Mouse (Mus musculus) stomach, postnatal 0 days (tissue): ENCODE data around the gene Deaf1. TPM values are rescaled to one million over a fixed set of nuclear protein-coding genes. Genes with fewer than 3 reads are reported as not detected.

Source experiments
- ATAC-seq: fragments of 200-750 bp; cut with Nextera tagmentation; 2 replicates; pipeline ENCODE4 v1.8.0; 2017; ENCODE audit not compliant: low FRiP score, low TSS enrichment
- DNase-seq: peaks from one replicate; pipeline ENCODE4 v3.0.0-alpha.2; 2016; ENCODE audit warnings: low spot score
- H3K27ac ChIP-seq: fragments of 300-500 bp; sonication (generic); replicated peaks from 2 replicates; pipeline ENCODE4 v1.5.1; 2014; ENCODE audit warnings: mild to moderate bottlenecking, control low read depth
- H3K27me3 ChIP-seq: fragments of 300-500 bp; sonication (generic); 2 replicates; pipeline ENCODE4 v1.6.1; 2014; ENCODE audit warnings: low read length; ENCODE audit not compliant: control insufficient read depth, insufficient read depth
- H3K36me3 ChIP-seq: fragments of 300-500 bp; sonication (generic); 2 replicates; pipeline ENCODE4 v1.6.1; 2014; ENCODE audit warnings: low read length, mixed read lengths; ENCODE audit not compliant: control insufficient read depth, insufficient read depth
- H3K4me1 ChIP-seq: fragments of 300-500 bp; sonication (generic); replicated peaks from 2 replicates; pipeline ENCODE4 v1.6.1; 2014; ENCODE audit warnings: antibody characterized with exemption; ENCODE audit not compliant: control insufficient read depth, insufficient read depth
- H3K4me2 ChIP-seq: fragments of 300-500 bp; sonication (generic); replicated peaks from 2 replicates; pipeline ENCODE4 v1.6.1; 2014; ENCODE audit warnings: low read depth, mild to moderate bottlenecking, control low read depth, moderate library complexity
- H3K4me3 ChIP-seq: fragments of 300-500 bp; sonication (generic); 2 replicates; pipeline ENCODE4 v1.5.1; 2014; ENCODE audit warnings: low read depth, low read length, control low read depth
- H3K9ac ChIP-seq: fragments of 300-500 bp; sonication (generic); 2 replicates; pipeline ENCODE4 v1.6.1; 2014; ENCODE audit warnings: mild to moderate bottlenecking, low read length, control low read depth, mixed read lengths
- H3K9me3 ChIP-seq: fragments of 300-500 bp; sonication (generic); 2 replicates; pipeline ENCODE4 v1.6.1; 2016; ENCODE audit warnings: low read length; ENCODE audit not compliant: control insufficient read depth
- CTCF ChIP-seq: IDR thresholded peaks from 2 replicates; pipeline ENCODE4 v1.5.1; 2016; ENCODE audit warnings: antibody characterized with exemption, low read depth, mild to moderate bottlenecking, moderate library complexity
- EP300 ChIP-seq: optimal IDR thresholded peaks from 2 replicates; pipeline ENCODE3; 2016; ENCODE audit warnings: antibody characterized with exemption
- WGBS: fragments of 180-500 bp; shearing (Covaris S2); extraction: QIAGEN DNeasy Blood & Tissue Kit; methylation state at CpG from one replicate; pipeline ENCODE4 v1.1.7; 2014; 5-methylcytosine and 5-hydroxymethylcytosine counted together
- polyA plus RNA-seq: library from polyadenylated mRNA; unstranded; fragments of >200 nt; fragmentation: Nextera tagmentation; extraction: Ambion mirVana; gene quantifications from 2 replicates; pipeline ENCODE4 v1.2.1, GENCODE M21; 2015

Deaf1 gene
- polyA plus RNA-seq, 1 experiment from 2014 or later = 37.6 TPM

- no peak for DNase-seq
- no peak for TF ChIP-seq CTCF
- no peak for TF ChIP-seq EP300
- no peak overlapping the region for H3K27ac ChIP-seq
- no peaks in the 10 kb centered on the region for H3K27me3 ChIP-seq
- WGBS = 56% methylated on average over 3 of the region's 3 CpGs
- no peaks in the 10 kb centered on the region for H3K36me3 ChIP-seq
- no peak overlapping the region for H3K4me2 ChIP-seq
- no peak for ATAC-seq
- H3K9ac ChIP-seq = no peak overlapping the region
- no peaks in the 10 kb centered on the region for H3K4me1 ChIP-seq
- no peaks in the 10 kb centered on the region for H3K9me3 ChIP-seq
- no peak overlapping the region for H3K4me3 ChIP-seq
These were observed 37.6 kb upstream of the Deaf1 start for GRCm38 (mm10) chr7:141365049-141365445.

GRCm38 (mm10) chr7:141364349-141365048, 37.0 kb upstream of the Deaf1 start:
- H3K9me3 ChIP-seq = no peaks in the 10 kb centered on the region
- H3K4me3 ChIP-seq = no peak overlapping the region
- H3K4me2 ChIP-seq = no peak overlapping the region
- ATAC-seq (no peak), DNase-seq (no peak)
- H3K9ac ChIP-seq = no peak overlapping the region
- TF ChIP-seq EP300 = no peak
- TF ChIP-seq CTCF = no peak
- 80% methylated on average over 5 of the region's 5 CpGs for WGBS
- no peak overlapping the region for H3K27ac ChIP-seq
- H3K4me1 ChIP-seq = no peaks in the 10 kb centered on the region
- H3K27me3 ChIP-seq = no peaks in the 10 kb centered on the region
- H3K36me3 ChIP-seq = no peaks in the 10 kb centered on the region

- TF ChIP-seq EP300 (no peak), CTCF (no peak)
- H3K4me3 ChIP-seq = no peak overlapping the region
- DNase-seq (no peak), ATAC-seq (peak; percentile 5; the same call in 1 of the 2 replicates)
- no peak overlapping the region for H3K9ac ChIP-seq
- H3K4me1 ChIP-seq = no peaks in the 10 kb centered on the region
- H3K27me3 ChIP-seq = no peaks in the 10 kb centered on the region
- no peaks in the 10 kb centered on the region for H3K9me3 ChIP-seq
- no peak overlapping the region for H3K27ac ChIP-seq
- 64% methylated on average over 2 of the region's 2 CpGs for WGBS
- H3K4me2 ChIP-seq = no peak overlapping the region
- H3K36me3 ChIP-seq = no peaks in the 10 kb centered on the region
These were observed 36.2 kb upstream of the Deaf1 start for GRCm38 (mm10) chr7:141363752-141364125.

- Histone ChIP-seq H3K9me3 (no peaks in the 10 kb centered on the region), H3K4me1 (no peaks in the 10 kb centered on the region), H3K4me2 (no peak overlapping the region), H3K36me3 (no peaks in the 10 kb centered on the region), H3K9ac (no peak overlapping the region), H3K27me3 (no peaks in the 10 kb centered on the region), H3K27ac (no peak overlapping the region), H3K4me3 (no peak overlapping the region)
- ATAC-seq (peak; percentile 44; the same call in 1 of the 2 replicates), DNase-seq (peak; percentile 72)
- 54% methylated on average over 4 of the region's 4 CpGs for WGBS
- TF ChIP-seq EP300 = no peak
- peak; percentile 87 for TF ChIP-seq CTCF
These were observed 35.7 kb upstream of the Deaf1 start for GRCm38 (mm10) chr7:141363106-141363751.

GRCm38 (mm10) chr7:141361510-141361909, 34.0 kb upstream of the Deaf1 start:
- Histone ChIP-seq H3K27me3 (no peaks in the 10 kb centered on the region), H3K9me3 (no peaks in the 10 kb centered on the region), H3K4me2 (0 out of 2 replicates have a peak overlapping the region, but pooled peaks have one; percentile 11), H3K27ac (0 out of 2 replicates have a peak overlapping the region, but pooled peaks have one; percentile 30), H3K4me3 (no peak overlapping the region), H3K9ac (peak overlapping the region; percentile 23; the same call in 1 of the 2 replicates), H3K36me3 (no peaks in the 10 kb centered on the region), H3K4me1 (no peaks in the 10 kb centered on the region)
- ATAC-seq (peak; percentile 79), DNase-seq (peak; percentile 94)
- WGBS = 20% methylated on average over 24 of the region's 24 CpGs
- no peak for TF ChIP-seq EP300
- TF ChIP-seq CTCF = no peak

- ATAC-seq (no peak), DNase-seq (no peak)
- Histone ChIP-seq H3K9ac (no peak overlapping the region), H3K4me1 (no peaks in the 10 kb centered on the region), H3K4me2 (no peak overlapping the region), H3K9me3 (no peaks in the 10 kb centered on the region), H3K27me3 (no peaks in the 10 kb centered on the region), H3K36me3 (no peaks in the 10 kb centered on the region), H3K4me3 (no peak overlapping the region), H3K27ac (no peak overlapping the region)
- no peak for TF ChIP-seq CTCF
- TF ChIP-seq EP300 = no peak
- 62% methylated on average over 14 of the region's 14 CpGs for WGBS
These were observed 29.5 kb upstream of the Deaf1 start for GRCm38 (mm10) chr7:141356971-141357370.
